Mouse (Mus musculus) small intestine, adult 2 months (tissue): Measurements from ENCODE around the gene Npas3. TPM values are rescaled to one million over a fixed set of nuclear protein-coding genes. Genes with fewer than 3 reads are reported as not detected.

Experiments used
- H3K27ac ChIP-seq: fragments of 200-500 bp; 2 replicates; pipeline ENCODE4 v1.5.1; 2012; ENCODE audit warnings: low read depth, low read length, control low read depth, inconsistent platforms; ENCODE audit not compliant: insufficient read depth
- H3K27me3 ChIP-seq: fragments of 200-500 bp; 2 replicates; pipeline ENCODE4 v1.6.1; 2012; ENCODE audit warnings: mild to moderate bottlenecking, moderate library complexity, low read length, inconsistent platforms; ENCODE audit not compliant: control insufficient read depth, insufficient read depth
- H3K36me3 ChIP-seq: fragments of 200-500 bp; 2 replicates; pipeline ENCODE4 v1.6.1; 2012; ENCODE audit warnings: mild to moderate bottlenecking, low read length, control low read depth, inconsistent platforms; ENCODE audit not compliant: control insufficient read depth, insufficient read depth
- H3K4me1 ChIP-seq: fragments of 200-500 bp; 2 replicates; pipeline ENCODE4 v1.6.1; 2012; ENCODE audit warnings: low read length, inconsistent platforms, mixed read lengths; ENCODE audit not compliant: control insufficient read depth, insufficient read depth, insufficient read length
- H3K4me3 ChIP-seq: fragments of 200-500 bp; 2 replicates; pipeline ENCODE4 v1.5.1; 2012; ENCODE audit warnings: low read depth, mild to moderate bottlenecking, control low read depth, inconsistent platforms, low read length, moderate library complexity
- CTCF ChIP-seq: fragments of 200-500 bp; IDR thresholded peaks from 2 replicates; pipeline ENCODE4 v1.5.1; 2012; ENCODE audit warnings: low read depth, mild to moderate bottlenecking, control low read depth, inconsistent platforms, low read length, moderate library complexity, mixed read lengths; ENCODE audit not compliant: insufficient replicate concordance, insufficient read length; ENCODE audit errors: extremely low read depth
- POLR2A ChIP-seq: fragments of 200-500 bp; IDR thresholded peaks from 2 replicates; pipeline ENCODE4 v1.6.1; 2012; ENCODE audit warnings: low read depth, mild to moderate bottlenecking, control low read depth, inconsistent platforms, low read length, moderate library complexity
- WGBS: fragments of 180-500 bp; shearing (Covaris S2); methylation state at CpG from one replicate; pipeline ENCODE4 v1.1.7; 2018; 5-methylcytosine and 5-hydroxymethylcytosine counted together
- polyA plus RNA-seq: library from polyadenylated mRNA; depleted of rRNA; stranded (reverse); fragments of >200 nt; gene quantifications from 2 replicates; pipeline ENCODE4 v1.2.3, GENCODE M21; 2012

The Npas3 gene
- polyA plus RNA-seq, 1 experiment = 0.13 TPM

GRCm38 (mm10) chr12:53321018-53321417, 72.5 kb downstream of the Npas3 start:
- H3K27ac ChIP-seq = no peak overlapping the region
- 81% methylated on average over 12 of the region's 12 CpGs for WGBS
- no peaks in the 10 kb centered on the region for H3K27me3 ChIP-seq
- no peaks in the 10 kb centered on the region for H3K36me3 ChIP-seq
- TF ChIP-seq CTCF = no peak
- TF ChIP-seq POLR2A = no peak
- no peak overlapping the region for H3K4me3 ChIP-seq
- H3K4me1 ChIP-seq = no peaks in the 10 kb centered on the region

- no peaks in the 10 kb centered on the region for H3K27me3 ChIP-seq
- 75% methylated on average over 2 of the region's 2 CpGs for WGBS
Measured at GRCm38 (mm10) chr12:53321944-53322343, 73.5 kb downstream of the Npas3 start.

GRCm38 (mm10) chr12:53327653-53328188, 79.2 kb downstream of the Npas3 start:
- H3K4me3 ChIP-seq = no peak overlapping the region
- H3K27ac ChIP-seq = no peak overlapping the region
- TF ChIP-seq POLR2A = no peak
- TF ChIP-seq CTCF = no peak
- no peaks in the 10 kb centered on the region for H3K4me1 ChIP-seq
- WGBS = 43% methylated on average over 3 of the region's 3 CpGs
- H3K27me3 ChIP-seq = no peaks in the 10 kb centered on the region
- no peaks in the 10 kb centered on the region for H3K36me3 ChIP-seq

More at GRCm38 (mm10) chr12:53321944-53322343, 73.5 kb downstream of the Npas3 start:
- TF ChIP-seq CTCF (no peak), POLR2A (no peak)
- H3K27ac ChIP-seq = no peak overlapping the region
- H3K4me1 ChIP-seq = no peaks in the 10 kb centered on the region
- H3K36me3 ChIP-seq = no peaks in the 10 kb centered on the region
- H3K4me3 ChIP-seq = no peak overlapping the region

- Histone ChIP-seq H3K27ac (no peak overlapping the region), H3K36me3 (no peaks in the 10 kb centered on the region), H3K27me3 (no peaks in the 10 kb centered on the region), H3K4me3 (no peak overlapping the region), H3K4me1 (no peaks in the 10 kb centered on the region)
- TF ChIP-seq POLR2A (no peak), CTCF (no peak)
- 40% methylated on average over 5 of the region's 5 CpGs for WGBS
Measured at GRCm38 (mm10) chr12:53328257-53328736, 79.8 kb downstream of the Npas3 start.

GRCm38 (mm10) chr12:53330141-53330540, 81.7 kb downstream of the Npas3 start:
- no peaks in the 10 kb centered on the region for H3K4me1 ChIP-seq
- no peak overlapping the region for H3K27ac ChIP-seq
- no peak overlapping the region for H3K4me3 ChIP-seq
- TF ChIP-seq POLR2A (no peak), CTCF (no peak)
- WGBS = 82% methylated on average over 6 of the region's 6 CpGs
- no peaks in the 10 kb centered on the region for H3K36me3 ChIP-seq
- no peaks in the 10 kb centered on the region for H3K27me3 ChIP-seq

GRCm38 (mm10) chr12:53331391-53331790, 82.9 kb downstream of the Npas3 start:
- WGBS = 77% methylated on average over 9 of the region's 9 CpGs

GRCm38 (mm10) chr12:53331800-53332199, 83.3 kb downstream of the Npas3 start:
- no peak overlapping the region for H3K27ac ChIP-seq
- H3K4me1 ChIP-seq = no peaks in the 10 kb centered on the region
- TF ChIP-seq CTCF (no peak), POLR2A (no peak)
- H3K4me3 ChIP-seq = no peak overlapping the region
- no peaks in the 10 kb centered on the region for H3K27me3 ChIP-seq
- 72% methylated on average over 3 of the region's 3 CpGs for WGBS
- H3K36me3 ChIP-seq = no peaks in the 10 kb centered on the region

More at GRCm38 (mm10) chr12:53331391-53331790, 82.9 kb downstream of the Npas3 start:
- no peaks in the 10 kb centered on the region for H3K27me3 ChIP-seq
- no peak overlapping the region for H3K4me3 ChIP-seq
- H3K4me1 ChIP-seq = no peaks in the 10 kb centered on the region
- TF ChIP-seq POLR2A = no peak
- no peak for TF ChIP-seq CTCF
- H3K36me3 ChIP-seq = no peaks in the 10 kb centered on the region
- no peak overlapping the region for H3K27ac ChIP-seq
